Mouse (Mus musculus): ENCODE results near the gene Mettl5. TPM values are rescaled to one million over a fixed set of nuclear protein-coding genes. Genes with fewer than 3 reads are reported as not detected.

Gene Mettl5
- total RNA-seq, 1 experiment from 2014 or later, result 26.6 TPM

GRCm38 (mm10) chr2:69857882-69858281, 27.5 kb downstream of the Mettl5 start:
- no peak for DNase-seq

- no peak for DNase-seq
Observed at GRCm38 (mm10) chr2:69856392-69856791, 29.0 kb downstream of the Mettl5 start.

- DNase-seq, result peak; percentile 21
Observed at GRCm38 (mm10) chr2:69851427-69852058, 33.9 kb downstream of the Mettl5 start.

GRCm38 (mm10) chr2:69849215-69849614, 36.2 kb downstream of the Mettl5 start:
- DNase-seq, result no peak

- DNase-seq, result no peak
Observed at GRCm38 (mm10) chr2:69840261-69840660, 45.2 kb downstream of the Mettl5 start.

- peak; percentile 21 for DNase-seq
Observed at GRCm38 (mm10) chr2:69838707-69839106, 46.7 kb downstream of the Mettl5 start.

GRCm38 (mm10) chr2:69837996-69838395, 47.4 kb downstream of the Mettl5 start:
- no peak for DNase-seq

GRCm38 (mm10) chr2:69837244-69837967, 48.0 kb downstream of the Mettl5 start:
- DNase-seq, result no peak

GRCm38 (mm10) chr2:69830116-69830515, 55.3 kb downstream of the Mettl5 start:
- no peak for DNase-seq

- no peak for DNase-seq
Observed at GRCm38 (mm10) chr2:69829680-69830079, 55.7 kb downstream of the Mettl5 start.

GRCm38 (mm10) chr2:69828031-69828430, 57.4 kb downstream of the Mettl5 start:
- DNase-seq, result no peak

GRCm38 (mm10) chr2:69826380-69826779, 59.0 kb downstream of the Mettl5 start:
- DNase-seq, result no peak

GRCm38 (mm10) chr2:69825898-69826297, 59.5 kb downstream of the Mettl5 start:
- DNase-seq, result no peak

- peak; percentile 66 for DNase-seq
Observed at GRCm38 (mm10) chr2:69823129-69823677, 62.2 kb downstream of the Mettl5 start.

- peak; percentile 68 for DNase-seq
Observed at GRCm38 (mm10) chr2:69822361-69823128, 62.9 kb downstream of the Mettl5 start.

- DNase-seq, result peak; percentile 17
Observed at GRCm38 (mm10) chr2:69821711-69822110, 63.7 kb downstream of the Mettl5 start, which contains the start of gene Klhl23. Gene Klhl23, plus strand, starts transcription at chr2:69821944.

Other genes with a start within 250 kb of the Mettl5 start
- gene Bbs5, start 238.4 kb downstream of the Mettl5 start, total RNA-seq (2021), result 5.1 and 9.4 TPM in 2 replicates
- gene Klhl41, start 215.5 kb downstream of the Mettl5 start, total RNA-seq (2021), result 0.22 and 0.34 TPM in 2 replicates
- gene Fastkd1, start 172.1 kb downstream of the Mettl5 start, total RNA-seq (2021), result 31.8 and 35.1 TPM in 2 replicates
- gene Ppig, start 163.1 kb downstream of the Mettl5 start, total RNA-seq (2021), result 73.6 and 76.9 TPM in 2 replicates
- 1.2 and 1.7 TPM in 2 replicates for gene Ccdc173, start 96.0 kb downstream of the Mettl5 start, total RNA-seq (2021)
- gene Phospho2, start 96.0 kb downstream of the Mettl5 start, total RNA-seq (2021), result 20.8 and 22.4 TPM in 2 replicates
- gene Klhl23, start 63.7 kb downstream of the Mettl5 start, total RNA-seq (2021), result 10.6 and 11.0 TPM in 2 replicates
- gene Ssb, start 24.1 kb downstream of the Mettl5 start, total RNA-seq (2021), result 185 TPM in 2 replicates
- gene Ubr3, start 11.6 kb upstream of the Mettl5 start, total RNA-seq (2021), result 67.5 and 74.4 TPM in 2 replicates
- not detected in 2 replicates for gene Myo3b, start 153.5 kb upstream of the Mettl5 start, total RNA-seq (2021)